Mouse (Mus musculus): ENCODE results near the gene Sema4d.

Gene Sema4d

DNA sequence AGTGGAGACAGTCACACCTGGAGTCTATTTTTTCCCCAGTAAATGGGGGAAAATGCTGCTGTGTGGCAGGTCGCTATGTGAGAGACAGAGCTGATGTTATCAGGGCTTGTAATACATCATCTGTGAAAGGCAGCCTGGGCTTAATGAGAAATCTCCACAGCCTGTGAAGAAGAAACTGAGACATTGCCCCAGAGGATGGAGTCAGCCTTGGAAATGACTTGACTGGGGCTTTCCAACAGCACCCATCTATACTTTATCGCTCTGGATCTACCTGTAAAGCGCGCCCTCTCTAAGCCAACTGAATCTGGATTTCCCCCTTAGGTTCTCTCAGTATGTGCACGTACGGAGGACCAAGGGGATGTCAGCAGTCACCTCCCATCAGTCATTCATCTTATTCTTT, 21.1 kb upstream of the Sema4d start:
- DNase-seq (ENCODE audit: low spot score in 2 of 2): no peak

DNA sequence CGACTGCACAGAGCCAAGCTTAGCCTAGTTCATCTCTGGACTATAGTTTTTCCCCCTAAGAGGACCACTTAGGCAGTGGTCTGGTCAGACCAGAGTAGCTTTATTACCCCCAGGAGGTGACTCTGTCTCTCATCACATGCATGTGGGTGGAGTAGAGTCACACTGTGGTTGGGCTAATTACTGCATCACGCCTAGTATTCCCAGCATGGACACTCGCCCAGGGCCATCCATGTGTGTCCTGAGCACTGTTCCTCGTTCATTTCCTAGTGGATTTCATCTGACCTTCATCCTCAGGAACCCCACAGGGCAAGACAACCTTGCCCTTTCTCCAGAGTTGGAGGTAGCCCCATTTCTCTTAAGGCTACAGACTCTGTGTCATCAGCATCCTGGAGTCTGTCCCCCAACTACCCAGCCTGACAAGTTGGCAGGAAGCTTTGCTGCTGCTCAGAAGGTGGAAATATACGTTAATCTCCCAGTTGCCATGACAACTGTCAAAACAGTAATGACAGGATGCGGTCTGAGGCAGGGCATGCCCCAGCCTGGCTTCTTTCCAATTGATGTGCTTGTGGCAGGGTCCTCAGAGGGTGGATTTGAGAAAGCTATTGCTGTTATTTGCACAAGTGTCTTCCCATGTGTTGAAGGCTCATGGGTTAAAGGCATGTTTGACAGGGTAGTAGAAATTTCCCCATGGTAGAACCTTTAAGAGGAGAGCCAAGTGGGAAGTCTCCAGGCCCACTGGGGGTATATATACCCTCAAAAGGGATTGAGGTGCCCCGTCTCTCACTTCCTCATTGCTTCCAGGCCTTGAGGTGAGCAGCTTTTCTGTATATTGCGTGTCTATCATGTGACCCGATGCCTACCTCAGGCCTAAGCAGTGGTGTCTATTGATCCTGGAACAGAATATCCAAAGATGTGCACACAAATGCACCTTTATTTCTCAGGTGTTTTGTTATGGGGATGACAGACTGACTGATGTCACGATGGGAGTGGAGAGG, 20.4 kb upstream of the Sema4d start:
- DNase-seq (ENCODE audit: low spot score in 2 of 2): no peak

GRCm38 (mm10) chr13:51808141-51808540, 14.6 kb upstream of the Sema4d start:
- peak; percentile 71 to 82 for DNase-seq (ENCODE audit: low spot score in 2 of 2)

DNA sequence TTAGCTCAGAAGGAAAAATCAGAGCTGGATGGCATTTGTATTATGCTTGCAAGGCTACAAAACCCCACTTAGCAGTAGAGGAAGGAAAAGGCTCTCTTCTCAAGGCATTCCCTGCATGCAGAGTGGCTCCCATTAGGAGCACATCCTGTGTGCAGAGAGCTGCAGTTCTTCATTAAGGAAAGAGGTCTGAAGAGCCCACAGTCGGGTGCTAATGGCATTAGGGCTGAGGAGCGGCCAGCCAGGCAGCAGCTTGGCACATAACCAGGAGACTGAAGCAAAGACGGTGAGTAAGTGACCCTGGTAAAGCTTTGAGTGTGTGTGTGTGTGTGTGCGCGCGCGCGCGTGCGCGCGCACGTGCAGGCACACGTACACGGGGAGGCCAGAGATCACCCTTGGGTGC, 12.7 kb upstream of the Sema4d start:
- peak; percentile 51 to 63 for DNase-seq (ENCODE audit: low spot score in 2 of 2)

- DNase-seq (ENCODE audit: low spot score in 2 of 2): peak in 1 of 2 experiments; percentile 59
Measured at GRCm38 (mm10) chr13:51805634-51806033, 12.1 kb upstream of the Sema4d start.

GRCm38 (mm10) chr13:51800921-51801320, 7.4 kb upstream of the Sema4d start:
- DNase-seq (ENCODE audit: low spot score in 2 of 2): peak in 1 of 2 experiments; percentile 66

DNA sequence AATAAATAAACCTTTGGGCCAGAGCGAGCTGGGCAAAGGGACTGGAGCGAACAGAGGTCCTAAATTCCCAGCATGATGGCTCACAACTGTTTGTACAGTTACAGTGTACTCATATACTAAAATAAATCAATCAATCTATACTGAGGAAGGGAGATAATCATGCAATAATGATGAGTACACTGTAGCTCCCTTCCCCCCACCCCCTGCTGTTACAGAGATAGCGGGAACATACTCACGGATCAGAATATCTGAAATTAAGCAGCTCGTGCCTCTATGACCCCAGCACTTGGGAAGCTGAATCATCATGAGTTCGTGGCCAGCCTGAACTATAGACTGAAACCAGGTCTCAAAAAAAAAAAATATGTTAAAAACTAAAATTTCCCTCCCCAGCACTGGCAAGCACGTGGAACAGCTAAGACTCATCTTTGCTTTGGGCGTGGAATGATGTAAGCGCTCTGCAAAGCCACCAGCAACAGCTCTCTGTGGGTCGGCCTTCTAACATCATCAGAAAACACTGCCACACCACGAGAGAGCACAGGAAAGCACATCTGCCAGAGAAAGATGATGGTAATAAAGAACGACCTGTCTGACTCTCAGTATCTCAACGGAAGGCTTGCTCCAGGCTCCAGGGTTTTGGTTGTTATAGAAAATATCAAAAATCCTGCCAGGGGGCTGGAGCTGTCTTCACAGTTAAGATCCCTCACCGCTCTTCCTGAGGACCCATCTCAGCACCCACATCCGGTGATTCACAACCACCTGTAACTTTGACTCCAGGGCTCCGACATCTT, 6.4 kb upstream of the Sema4d start:
- DNase-seq (ENCODE audit: low spot score in 2 of 2): no peak

DNA sequence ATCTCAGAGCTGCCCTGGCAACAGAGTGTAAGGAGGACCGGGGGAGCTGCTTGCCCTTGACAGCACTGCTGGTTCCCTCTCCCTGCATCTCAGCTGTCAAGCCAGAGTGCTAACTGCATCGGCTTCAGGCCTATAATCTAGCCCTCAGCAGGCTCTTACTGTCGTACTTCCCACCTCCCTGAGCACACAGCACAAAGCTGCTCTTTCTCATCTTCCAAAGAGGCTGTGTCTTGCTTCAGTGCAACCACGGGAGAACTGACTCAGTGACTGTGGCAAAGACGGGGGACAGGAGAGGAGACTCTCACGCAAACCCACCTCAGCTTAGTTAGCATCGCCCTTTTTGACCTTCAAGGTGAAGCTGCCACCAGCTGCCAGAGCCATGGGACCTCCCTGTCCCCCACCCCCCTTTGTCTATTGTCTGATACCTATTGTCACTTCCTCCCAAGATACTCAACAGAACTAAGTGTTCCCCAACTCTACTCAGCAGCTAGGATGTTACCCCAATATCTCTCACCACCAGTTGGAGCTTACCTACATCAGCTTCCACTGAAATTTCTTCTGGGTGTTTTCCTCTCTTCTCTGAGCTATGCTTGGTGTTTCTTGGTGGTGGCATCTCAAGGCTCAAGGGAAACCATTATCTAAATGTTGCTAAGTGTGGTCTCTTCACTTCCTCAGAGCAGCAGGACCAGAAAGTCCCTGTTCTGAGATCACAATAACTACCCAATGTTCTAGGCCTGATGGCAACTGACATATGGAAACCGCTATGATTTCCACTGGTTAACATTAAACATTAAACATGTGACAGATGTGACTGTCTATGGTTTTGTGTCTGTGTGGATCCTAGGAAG, 4.6 kb upstream of the Sema4d start:
- DNase-seq (ENCODE audit: low spot score in 2 of 2): no peak

DNA sequence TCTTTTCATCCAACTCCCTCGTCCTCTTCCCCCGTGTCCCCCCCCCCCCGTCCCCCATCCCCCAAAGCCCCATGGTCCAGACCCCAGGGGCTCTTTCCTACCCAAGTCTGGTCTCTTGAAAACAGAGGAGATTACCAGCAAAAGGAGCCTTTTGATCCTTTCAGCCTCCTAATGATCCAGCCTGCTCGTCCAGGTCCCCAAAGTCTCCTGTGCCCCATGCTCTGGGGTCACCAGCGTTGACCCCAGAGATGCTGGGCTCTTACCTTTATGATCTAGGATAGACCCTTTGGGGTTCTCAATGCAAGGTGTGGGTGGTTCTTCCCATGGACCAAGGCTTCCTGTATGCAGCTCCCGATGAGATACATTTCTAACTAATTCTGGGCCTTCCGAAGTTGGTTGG, 401 bp upstream of the Sema4d start:
- DNase-seq (ENCODE audit: low spot score in 2 of 2): no peak

DNA sequence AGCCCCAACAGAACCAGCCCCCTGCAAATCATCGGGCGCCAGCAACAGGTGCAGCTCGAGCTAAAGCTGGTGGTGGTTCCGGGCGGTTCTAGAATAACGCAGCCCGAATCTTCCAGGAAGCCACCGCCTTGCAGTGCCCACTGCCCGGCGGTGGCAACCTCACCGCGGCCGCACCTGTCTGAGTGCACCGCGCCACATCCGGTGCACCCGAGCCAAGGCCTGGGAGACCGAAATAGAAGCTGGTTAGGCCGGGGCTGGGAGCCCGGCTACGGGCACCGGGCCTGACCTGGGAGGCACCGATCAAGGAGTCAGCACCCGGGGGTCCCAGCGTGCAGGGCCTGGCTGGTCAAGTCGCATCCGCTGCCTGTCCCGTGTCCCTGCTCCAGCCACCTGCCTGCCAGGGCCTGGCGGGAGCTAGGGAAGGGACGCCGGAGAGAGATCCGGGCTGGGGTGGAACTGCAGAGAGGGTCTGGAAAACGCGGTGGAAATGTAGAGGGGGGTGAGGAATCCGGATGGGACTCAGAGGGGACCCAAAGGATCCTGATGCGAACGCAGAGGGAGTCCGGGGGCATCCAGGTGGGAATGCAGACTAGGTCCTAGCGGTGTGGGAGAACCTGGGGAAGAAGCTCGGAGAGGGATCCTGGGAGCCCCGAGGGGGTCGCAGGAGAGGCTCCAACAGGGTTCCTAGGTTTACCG, 670 bp downstream of the Sema4d start:
- peak; percentile 47 to 59 for DNase-seq (ENCODE audit: low spot score in 2 of 2)

DNA sequence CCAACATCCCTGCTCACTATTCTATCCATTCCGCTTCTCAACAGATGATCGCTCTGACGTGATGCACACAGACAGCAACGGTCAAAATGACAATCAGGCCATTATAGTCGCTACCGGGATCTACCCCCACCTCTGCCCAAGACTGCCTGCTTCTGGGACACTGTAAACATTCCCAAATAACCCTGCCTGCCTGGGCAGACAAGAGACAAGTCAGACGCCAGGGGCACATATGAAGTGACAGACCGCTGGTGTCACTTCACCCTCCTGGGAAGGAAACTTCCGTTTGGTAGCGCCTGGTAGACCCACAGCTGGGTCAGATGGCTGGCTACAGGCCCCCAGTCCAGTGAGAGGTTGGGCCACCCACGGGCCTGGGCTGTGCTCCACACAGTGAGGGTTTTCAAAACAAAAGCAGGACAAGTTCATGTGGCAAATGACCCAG, 1.4 kb downstream of the Sema4d start:
- no peak for DNase-seq (ENCODE audit: low spot score in 2 of 2)

DNA sequence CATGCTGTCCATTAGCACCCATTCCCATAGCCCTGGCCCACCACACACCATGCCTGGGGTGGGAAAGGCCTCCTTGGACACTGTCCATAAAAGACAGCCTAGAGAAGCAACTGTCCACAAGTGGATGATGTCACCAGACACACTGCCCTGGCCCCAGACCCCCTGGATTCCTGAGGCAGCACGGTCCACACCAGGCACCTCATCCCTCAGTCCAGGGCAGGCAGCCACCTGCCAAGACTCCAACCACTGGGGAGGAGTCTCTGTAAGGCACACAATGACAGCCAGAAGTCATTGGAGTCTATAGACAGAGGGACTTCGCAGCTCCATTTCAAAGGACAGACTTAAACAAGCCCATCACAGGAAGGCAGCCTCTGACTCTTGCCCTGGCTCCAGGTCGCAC, 1.9 kb downstream of the Sema4d start:
- no peak for DNase-seq (ENCODE audit: low spot score in 2 of 2)

GRCm38 (mm10) chr13:51790793-51791192, 2.8 kb downstream of the Sema4d start:
- no peak for DNase-seq (ENCODE audit: low spot score in 2 of 2)

DNA sequence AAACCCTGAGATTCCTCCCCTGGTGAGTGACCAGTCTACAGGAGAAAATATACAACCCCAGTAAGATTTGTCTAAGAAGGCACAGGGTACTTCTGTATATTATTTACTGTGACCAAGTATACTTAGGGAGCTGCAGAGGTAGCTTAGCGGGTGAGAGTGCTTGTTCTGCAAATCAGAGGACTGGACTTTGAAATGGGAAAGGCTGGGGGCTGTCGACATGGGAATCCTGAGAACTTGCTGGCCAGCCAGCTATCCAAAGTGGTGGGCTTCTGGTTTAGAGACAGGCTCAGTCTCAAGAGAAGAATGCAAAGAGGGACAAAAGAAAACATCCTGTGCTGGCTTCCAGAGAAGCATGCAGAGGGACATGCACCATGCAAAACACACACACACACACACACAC, 5.7 kb downstream of the Sema4d start:
- DNase-seq (ENCODE audit: low spot score in 2 of 2): no peak

- no peak for DNase-seq (ENCODE audit: low spot score in 2 of 2)
Measured at GRCm38 (mm10) chr13:51786616-51787015, 6.9 kb downstream of the Sema4d start.

GRCm38 (mm10) chr13:51784476-51784875, 9.1 kb downstream of the Sema4d start:
- DNase-seq (ENCODE audit: low spot score in 2 of 2): no peak

- DNase-seq (ENCODE audit: low spot score in 2 of 2): peak in 1 of 2 experiments; percentile 60
Measured at GRCm38 (mm10) chr13:51783857-51784256, 9.7 kb downstream of the Sema4d start.

DNA sequence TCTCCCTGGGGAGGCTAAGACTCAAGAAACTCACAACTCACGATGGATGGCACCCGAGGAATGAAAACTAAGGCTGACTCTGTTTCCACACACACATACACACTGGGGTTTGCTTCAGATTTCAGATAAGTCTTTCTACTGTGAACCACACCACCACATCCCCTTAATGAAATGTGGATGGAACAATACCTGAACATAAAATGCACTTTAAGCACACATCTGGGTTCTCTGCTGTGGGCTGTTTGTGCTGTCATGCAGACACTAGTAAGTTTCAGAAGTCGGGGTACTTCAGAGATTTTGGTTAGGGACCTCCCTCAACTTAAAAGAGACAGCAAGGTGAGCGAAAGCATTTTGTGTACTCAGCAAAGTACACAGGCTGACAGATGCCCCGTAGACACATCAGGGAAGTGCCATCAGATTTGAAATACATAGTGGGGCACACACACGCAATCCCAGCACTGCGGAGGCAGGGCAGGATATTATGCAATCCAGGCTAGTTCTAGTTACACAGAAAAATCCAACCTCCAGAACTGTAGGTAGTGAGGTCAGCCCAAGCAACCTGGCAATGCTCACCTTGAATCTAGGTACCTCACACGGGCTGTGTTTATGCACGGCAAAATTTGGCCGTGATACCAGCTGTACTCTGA, 12.9 kb downstream of the Sema4d start:
- DNase-seq (ENCODE audit: low spot score in 2 of 2): no peak

DNA sequence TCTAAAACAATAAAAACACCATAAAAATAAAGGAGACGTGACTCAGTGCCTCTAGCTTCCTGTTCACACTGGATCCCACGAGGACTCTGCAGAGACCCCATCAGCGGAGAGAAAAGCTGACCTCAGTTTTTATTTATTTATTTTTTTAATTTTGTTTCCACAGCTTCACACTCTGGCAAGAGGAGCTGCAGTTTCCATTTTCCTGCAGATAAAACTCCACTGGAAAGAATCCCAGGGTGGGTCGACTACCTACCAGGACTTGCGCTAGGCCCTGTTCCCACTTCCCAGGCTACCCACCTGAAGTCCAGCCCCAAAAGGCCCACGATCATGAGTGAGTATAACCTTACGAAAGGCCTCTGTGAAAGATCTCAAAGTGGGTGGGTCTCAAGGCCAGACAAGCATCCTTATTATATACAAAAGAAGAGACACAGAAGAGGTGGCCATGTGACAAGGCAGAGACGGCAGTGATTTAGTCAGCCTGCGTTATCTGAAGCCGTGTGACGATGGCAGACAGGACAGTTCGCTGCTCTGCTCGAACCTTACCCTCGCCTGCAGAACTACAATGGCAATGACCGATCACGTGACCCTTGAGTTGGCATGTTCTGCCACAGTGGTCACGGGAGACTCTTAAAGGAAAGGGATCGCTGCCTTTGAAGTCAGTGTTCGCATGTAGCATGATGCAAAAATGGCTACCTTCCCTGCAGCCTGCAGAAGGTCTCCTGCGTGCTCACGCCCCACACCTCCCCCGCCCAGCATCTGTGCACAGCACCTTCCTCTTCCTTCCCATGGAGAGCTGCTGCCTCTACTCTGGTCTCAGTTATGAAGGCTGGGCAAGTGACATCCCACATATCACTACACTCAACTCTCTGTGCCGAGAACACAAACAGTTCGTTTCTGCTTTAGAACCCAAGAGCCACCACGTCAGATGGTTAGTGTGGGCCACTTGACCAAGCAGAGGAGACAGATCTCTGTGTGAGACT, 14.3 kb downstream of the Sema4d start:
- no peak for DNase-seq (ENCODE audit: low spot score in 2 of 2)
